Mouse (Mus musculus): ENCODE measurements around the gene Tm9sf4.
A peak's percentile ranks its signal among the peaks of the same experiment; 100 is the strongest.

Gene Tm9sf4

GRCm38 (mm10) chr2:153160844-153161683 is at the start of gene Tm9sf4:
Gene Tm9sf4 (plus strand): TSS chr2:153161303.
- peak; percentile 97 for DNase-seq

- DNase-seq: no peak
Measured at GRCm38 (mm10) chr2:153115679-153116081, 45.4 kb upstream of the Tm9sf4 start.

GRCm38 (mm10) chr2:153117051-153117486 is 44.0 kb upstream of the Tm9sf4 start:
- DNase-seq: no peak

GRCm38 (mm10) chr2:153119488-153119887 is 41.6 kb upstream of the Tm9sf4 start:
- DNase-seq: no peak

- DNase-seq: no peak
Measured at GRCm38 (mm10) chr2:153120126-153120525, 41.0 kb upstream of the Tm9sf4 start.

- no peak for DNase-seq
Measured at GRCm38 (mm10) chr2:153121821-153122615, 39.1 kb upstream of the Tm9sf4 start.

GRCm38 (mm10) chr2:153122701-153123100 is 38.4 kb upstream of the Tm9sf4 start:
- DNase-seq: no peak

- DNase-seq: no peak
Measured at GRCm38 (mm10) chr2:153125875-153126274, 35.2 kb upstream of the Tm9sf4 start.

GRCm38 (mm10) chr2:153131019-153131418 is 30.1 kb upstream of the Tm9sf4 start:
- peak; percentile 31 for DNase-seq

GRCm38 (mm10) chr2:153134237-153134636 is 26.9 kb upstream of the Tm9sf4 start:
- DNase-seq: no peak

- DNase-seq: no peak
Measured at GRCm38 (mm10) chr2:153136211-153136610, 24.9 kb upstream of the Tm9sf4 start.

GRCm38 (mm10) chr2:153139158-153139557 is 21.9 kb upstream of the Tm9sf4 start:
- DNase-seq: no peak

GRCm38 (mm10) chr2:153139996-153140613 is 21.0 kb upstream of the Tm9sf4 start:
- peak; percentile 9 for DNase-seq

- peak; percentile 64 for DNase-seq
Measured at GRCm38 (mm10) chr2:153142620-153143199, 18.4 kb upstream of the Tm9sf4 start.

- DNase-seq: no peak
Measured at GRCm38 (mm10) chr2:153145346-153145745, 15.8 kb upstream of the Tm9sf4 start.

GRCm38 (mm10) chr2:153147236-153147635 is 13.9 kb upstream of the Tm9sf4 start:
- DNase-seq: no peak

GRCm38 (mm10) chr2:153147715-153148114 is 13.4 kb upstream of the Tm9sf4 start:
- DNase-seq: peak; percentile 69

- DNase-seq: no peak
Measured at GRCm38 (mm10) chr2:153149742-153150141, 11.4 kb upstream of the Tm9sf4 start.

- DNase-seq: no peak
Measured at GRCm38 (mm10) chr2:153151026-153151425, 10.1 kb upstream of the Tm9sf4 start.

GRCm38 (mm10) chr2:153151926-153152665 is 9.0 kb upstream of the Tm9sf4 start:
- no peak for DNase-seq

GRCm38 (mm10) chr2:153153033-153153450 is 8.1 kb upstream of the Tm9sf4 start:
- DNase-seq: no peak

GRCm38 (mm10) chr2:153157270-153157669 is 3.8 kb upstream of the Tm9sf4 start:
- no peak for DNase-seq

Data from kidney, adult 18-20 months (tissue).